Mouse (Mus musculus) gastrocnemius, postnatal 25 days (tissue): ENCODE data around the gene Plpp3. TPM values are rescaled to one million over a fixed set of nuclear protein-coding genes. Genes with fewer than 3 reads are reported as not detected.

Source experiments
- DNase-seq: peaks from one replicate; pipeline ENCODE4 v3.0.0; 2022
- total RNA-seq, 2 experiments: library from RNA; stranded (reverse); gene quantifications; 1 replicate in 1 of 2; 2 replicates in 1 of 2; pipeline ENCODE4 v1.2.3; 2021

Plpp3 gene
- total RNA-seq, 2 experiments from 2014 or later = 43.7 to 50.2 TPM

DNA sequence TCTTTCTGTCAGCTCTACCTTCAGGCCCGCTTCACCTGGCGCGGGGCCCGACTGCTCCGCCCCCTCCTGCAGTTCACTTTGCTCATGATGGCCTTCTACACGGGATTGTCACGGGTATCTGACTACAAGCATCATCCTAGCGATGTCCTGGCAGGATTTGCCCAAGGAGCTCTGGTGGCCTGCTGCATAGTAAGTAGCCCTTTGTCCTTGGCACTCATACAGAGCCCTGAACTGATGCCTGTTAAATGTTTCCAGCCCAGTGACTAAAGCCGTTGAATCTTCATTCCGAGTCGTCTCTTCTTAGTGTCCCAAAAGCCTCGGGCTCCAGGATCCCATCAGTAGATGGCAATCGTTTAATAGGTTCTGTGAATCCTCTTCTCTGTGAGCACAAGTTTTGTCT lies 62.2 kb downstream of the Plpp3 start:
- no peak for DNase-seq

DNA sequence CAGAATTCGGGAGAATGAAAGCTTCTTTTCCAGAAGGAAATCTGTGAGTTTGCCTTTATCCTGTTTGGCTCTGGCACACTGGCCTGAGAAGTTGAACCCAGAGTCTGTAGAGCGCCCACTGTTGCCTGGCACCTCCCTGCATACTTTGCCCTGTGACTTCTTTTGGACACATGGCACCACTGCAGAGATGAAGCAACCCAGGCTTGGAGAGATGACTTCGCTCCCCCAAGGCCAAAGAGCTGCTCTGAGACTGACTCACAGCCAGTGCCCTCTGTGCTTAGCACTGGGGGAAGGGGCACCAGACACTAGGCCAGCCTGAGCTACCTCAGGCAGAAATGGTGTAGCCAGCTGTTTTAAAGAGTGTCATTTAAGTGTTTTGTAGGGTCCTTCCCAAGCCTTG lies 63.7 kb downstream of the Plpp3 start:
- no peak for DNase-seq

DNA sequence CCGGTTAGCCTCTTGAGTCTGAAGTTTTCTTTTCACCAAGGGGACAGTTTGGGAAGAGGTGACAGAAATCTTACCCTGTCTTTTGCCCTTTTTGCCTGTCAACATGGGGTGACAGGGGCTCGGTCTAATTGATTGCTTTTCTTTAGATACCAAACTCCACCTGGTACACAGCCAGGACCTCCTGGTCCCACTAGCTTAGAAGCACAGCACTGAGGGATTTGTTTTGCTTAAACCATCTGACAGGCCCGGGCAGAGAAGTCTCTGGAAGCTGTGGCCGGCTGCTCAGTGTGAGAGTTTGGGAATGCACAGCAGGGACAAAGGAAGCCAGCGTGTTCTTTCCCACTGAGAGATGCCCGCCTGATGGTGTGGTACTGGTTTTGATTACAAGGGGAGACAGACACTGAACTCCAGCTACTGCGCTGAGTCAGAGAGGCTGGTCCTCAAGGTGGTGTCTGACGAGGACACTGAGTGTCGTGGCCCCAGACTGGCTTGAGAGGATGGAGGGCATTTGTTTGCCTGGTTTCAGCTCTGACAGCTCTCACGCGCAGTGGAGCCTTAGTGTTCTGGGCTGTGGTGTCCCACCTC lies 64.2 kb downstream of the Plpp3 start:
- DNase-seq = no peak

- no peak for DNase-seq
Measured at GRCm38 (mm10) chr4:105223101-105223924, 66.2 kb downstream of the Plpp3 start.

- DNase-seq = no peak
Measured at GRCm38 (mm10) chr4:105223925-105224300, 66.8 kb downstream of the Plpp3 start.

GRCm38 (mm10) chr4:105225512-105225911 lies 68.4 kb downstream of the Plpp3 start:
- DNase-seq = peak; percentile 71

- DNase-seq = no peak
Measured at GRCm38 (mm10) chr4:105226351-105226750, 69.2 kb downstream of the Plpp3 start.

DNA sequence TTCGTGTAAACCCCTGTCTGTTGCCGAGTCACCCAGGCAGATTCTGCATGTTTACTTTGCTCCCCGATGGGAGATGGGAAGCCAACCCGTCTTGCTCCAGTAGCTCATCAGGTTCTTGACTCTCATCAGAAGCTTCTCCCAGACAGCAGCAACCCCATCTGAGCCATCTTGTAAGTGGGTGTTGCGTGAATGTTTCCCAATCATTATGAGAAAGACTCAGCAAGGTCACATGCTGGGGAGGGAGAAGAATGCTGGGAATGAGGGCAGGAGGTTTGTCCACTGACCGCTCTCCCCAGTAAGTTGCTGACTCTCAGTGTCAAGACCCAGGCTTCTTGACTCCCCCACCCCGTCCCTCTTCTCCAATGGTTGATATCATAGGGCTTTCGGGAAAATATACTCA lies 73.0 kb downstream of the Plpp3 start:
- no peak for DNase-seq

DNA sequence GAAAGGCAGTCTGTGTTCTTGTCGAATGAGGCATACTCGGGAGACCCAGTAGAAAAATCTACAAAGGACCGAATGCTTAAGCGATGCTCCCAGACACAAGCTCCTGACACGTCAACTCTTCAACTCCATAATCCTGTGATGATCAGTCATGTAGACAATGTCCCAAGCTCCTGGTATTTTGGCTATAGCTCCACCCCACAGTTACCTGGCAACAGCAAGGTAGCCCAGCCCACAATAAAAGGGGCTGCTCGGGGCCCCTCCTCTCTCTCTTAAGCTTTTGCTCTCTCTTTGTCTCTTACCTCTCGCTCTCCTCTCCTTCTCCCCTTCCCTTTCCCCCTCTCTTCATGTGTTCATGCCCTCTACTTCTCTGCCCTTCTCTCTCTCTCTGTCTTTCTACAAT lies 83.1 kb downstream of the Plpp3 start:
- DNase-seq = no peak

- no peak for DNase-seq
Measured at GRCm38 (mm10) chr4:105244931-105245330, 87.8 kb downstream of the Plpp3 start.

DNA sequence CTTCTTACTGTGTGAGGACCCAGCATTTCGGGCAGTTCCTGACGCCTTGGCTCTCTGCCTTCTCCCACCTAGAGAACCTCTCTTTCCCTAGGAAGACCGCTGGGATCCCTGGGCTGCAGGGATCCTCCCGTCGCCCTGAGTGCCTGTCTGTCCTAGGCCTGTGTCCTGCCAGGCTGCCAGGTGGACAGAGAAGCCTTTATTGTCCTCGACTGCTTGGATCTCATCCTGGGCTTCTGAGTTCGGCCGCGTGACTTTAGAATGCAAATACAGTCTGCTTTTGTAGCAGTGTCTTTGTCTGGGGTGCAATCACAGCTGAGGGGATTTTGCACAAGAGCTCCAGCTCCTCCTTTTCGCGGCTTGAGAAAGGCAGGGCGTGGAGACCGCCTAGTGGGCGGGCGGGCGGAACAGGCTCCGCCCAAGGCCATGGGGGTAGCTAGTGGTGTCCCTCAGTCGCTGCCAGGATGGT lies 88.4 kb downstream of the Plpp3 start:
- peak; percentile 49 for DNase-seq

DNA sequence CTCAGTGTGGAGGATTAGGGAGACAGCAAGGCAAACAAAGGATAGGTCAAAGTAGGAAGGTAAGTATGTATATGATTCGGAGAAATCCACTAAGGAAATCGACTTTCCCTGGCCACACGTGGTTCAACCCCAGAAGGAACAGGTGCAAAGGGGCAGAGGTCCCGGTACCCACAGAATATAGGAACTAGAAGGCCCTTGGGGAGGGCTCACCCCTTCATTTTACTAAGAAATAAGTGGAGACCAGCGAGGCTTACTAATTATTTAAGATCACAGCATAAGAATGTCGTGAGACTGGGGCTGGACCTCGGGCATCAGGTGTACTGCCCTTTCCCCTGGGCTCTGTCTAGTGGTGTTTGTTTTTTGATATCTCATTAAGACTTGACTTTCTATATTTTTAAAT lies 89.2 kb downstream of the Plpp3 start:
- no peak for DNase-seq

DNA sequence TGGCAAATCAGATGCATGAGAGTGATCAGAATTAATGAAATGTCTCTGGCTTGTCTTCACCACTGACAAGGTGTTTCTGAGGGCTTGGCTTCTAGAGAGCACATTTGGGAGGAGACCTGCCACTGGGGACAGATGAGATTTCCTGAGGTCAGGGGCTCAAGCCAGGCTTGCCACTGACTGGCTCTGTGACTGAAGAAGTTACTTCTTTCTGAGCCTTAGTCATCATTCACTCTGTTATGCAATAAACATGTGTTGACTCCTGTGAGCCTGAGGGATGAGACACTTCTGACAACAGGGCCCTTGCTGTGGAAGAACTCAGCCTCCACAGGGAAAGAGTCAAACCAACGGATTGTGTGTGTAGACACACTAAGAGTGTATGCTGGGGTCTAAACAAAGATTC lies 91.0 kb downstream of the Plpp3 start:
- no peak for DNase-seq

DNA sequence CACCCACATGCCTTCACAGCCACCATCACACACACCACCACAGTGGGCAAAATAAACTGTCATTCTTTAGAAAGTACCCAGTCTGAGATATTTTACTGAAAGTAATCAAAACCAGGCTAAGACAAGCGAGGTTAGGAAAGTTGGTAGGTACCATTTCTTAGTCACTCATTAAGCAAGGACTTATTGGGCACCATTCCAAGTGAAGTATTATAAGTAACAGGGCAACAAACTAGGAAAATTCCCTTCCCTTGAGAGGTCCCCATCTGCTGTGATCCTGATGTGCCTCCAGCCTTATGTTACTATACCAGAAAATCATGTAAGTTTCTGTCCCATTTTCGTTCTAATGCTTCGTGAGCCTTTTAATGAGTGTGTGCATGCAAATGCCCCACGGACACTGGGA lies 92.1 kb downstream of the Plpp3 start:
- DNase-seq = no peak

DNA sequence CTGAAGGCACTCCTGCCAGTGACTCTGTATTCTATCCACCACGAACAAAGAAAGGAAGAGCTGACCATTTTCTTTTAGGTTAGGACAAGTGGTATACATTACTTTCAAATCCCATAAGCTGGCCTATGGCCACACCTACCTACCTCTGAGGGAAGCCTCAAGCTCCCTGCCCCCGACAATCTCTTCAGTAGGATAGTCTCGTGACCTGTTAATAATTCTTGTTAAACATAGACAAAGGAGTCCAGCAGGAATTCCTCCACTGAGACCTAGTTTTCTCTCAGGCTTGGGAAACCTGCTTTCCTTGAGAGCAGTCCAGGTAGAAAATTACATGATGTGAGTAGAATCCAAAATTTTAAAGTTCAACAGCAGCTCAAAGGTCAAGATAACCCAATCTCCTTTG lies 93.8 kb downstream of the Plpp3 start:
- DNase-seq = no peak

GRCm38 (mm10) chr4:105252044-105252443 lies 94.9 kb downstream of the Plpp3 start:
- DNase-seq = no peak

GRCm38 (mm10) chr4:105252571-105253200 lies 95.5 kb downstream of the Plpp3 start:
- no peak for DNase-seq

DNA sequence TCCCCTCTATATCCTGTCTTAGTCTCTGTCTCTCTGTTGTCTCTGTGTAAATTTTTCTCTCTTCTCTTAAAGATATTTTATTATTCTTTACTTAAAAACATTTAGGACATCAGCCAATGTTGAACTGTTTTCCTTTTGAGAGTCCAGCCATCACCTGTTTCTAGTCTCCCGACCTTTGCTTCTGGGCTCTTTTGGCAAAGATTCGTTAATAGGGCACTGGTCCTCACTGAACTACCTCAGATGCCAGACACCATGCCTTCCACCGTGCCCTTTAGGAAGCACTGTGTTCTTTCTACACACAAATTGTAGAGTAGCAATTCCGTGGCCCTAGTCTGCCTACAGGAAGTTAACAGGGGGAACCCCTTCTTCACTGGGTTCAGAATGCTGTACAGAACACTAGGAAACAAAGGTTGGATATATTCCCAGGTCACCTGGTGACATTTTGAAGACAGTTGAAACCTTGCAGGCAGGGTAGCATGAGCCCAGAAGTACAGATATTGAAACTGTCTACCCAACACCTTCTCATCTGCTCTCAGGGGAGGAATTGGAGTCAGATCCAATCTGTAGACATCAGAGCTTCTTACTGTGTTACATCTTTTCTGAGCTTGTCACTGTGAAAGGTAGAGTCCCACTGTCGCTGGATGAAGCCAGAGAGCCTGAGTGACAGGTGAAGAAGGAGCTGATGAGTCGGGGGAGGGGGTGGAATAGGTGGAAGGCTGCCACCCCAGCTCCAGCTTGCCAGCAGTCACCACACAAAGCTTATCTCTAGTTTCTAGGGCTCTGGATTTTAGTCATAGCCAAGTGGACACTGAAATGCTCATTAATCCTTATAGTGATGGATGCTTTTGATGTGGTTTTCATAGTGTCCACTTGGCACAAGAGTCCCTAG lies 96.5 kb downstream of the Plpp3 start:
- DNase-seq = no peak

GRCm38 (mm10) chr4:105254365-105254764 lies 97.2 kb downstream of the Plpp3 start:
- DNase-seq = no peak

- DNase-seq = no peak
Measured at GRCm38 (mm10) chr4:105255185-105255584, 98.0 kb downstream of the Plpp3 start.

DNA sequence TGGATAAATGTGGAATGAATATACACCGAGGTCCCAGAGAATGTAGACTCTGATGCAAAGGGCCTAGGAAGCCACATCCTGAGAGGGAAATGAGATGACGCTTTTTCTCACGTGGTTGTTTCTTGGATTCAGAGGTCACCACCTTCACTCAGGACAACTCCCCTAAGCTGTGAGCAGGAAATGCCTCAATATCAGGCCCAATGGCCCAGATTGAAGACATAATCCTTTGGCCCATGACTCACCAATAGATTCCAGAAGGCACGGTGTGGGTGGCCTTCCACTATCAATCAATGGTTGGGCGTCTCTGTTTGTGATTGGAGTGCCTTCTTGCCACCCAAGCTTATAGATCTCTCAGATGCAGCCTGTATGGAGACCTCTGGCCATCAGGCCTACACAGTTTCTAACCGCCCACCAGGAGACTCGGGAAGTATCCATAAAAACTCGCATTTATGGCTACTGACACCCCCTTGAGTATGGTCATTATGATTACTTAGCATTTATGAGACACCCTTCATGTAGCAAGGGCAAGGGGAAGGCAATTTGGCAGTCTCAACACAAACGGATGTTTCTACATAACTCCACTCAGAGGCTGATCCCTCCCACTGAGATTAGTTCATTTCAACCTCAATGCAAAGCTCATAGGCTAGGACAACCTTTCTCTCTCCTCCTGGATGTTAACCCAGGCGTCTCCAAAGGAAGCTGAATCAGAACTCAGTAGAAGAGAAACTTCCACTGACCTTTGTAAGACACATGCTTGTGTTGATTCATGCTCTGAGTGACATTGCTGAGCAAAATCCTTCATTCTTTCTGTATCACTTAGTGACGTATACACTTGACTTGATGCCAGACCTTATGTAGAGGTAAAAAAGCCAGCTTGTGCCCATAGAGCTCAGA lies 100.8 kb downstream of the Plpp3 start:
- DNase-seq = no peak
